Mouse (Mus musculus): Measurements from ENCODE around the gene Snrpd3.

DNA sequence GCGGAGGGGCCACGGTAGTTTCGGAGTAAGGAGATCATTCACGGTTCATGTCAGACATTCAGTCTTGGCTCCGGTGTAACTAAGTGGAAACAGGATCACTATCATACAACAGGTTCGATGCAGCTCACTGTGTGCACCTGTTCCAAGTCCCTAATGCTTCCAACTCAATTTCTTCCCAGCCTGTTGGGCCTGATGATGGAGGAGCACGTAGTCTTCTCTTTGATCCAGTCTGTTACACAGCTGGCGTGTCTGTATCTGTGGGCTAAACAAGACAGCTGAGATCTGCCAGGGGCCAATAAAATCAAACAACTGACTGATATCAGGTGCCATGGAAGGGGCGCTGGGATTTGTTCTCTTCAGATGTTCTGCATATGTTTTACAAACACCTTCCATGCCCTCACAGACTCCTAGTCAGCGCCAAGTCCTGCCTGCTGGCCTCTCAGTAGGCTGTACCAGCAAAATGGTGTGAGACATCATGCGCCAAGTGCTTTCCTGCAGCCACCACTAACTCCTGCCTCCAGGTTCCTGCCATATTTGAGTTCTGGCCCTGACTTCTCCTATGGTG lies 34.4 kb upstream of the Snrpd3 start:
- TF ChIP-seq POLR2A (IDR thresholded peaks at IDR 0.05; ENCODE audit: insufficient read length, low read depth) (no peak), POLR2AphosphoS2 (IDR thresholded peaks at IDR 0.05; ENCODE audit: insufficient read length, low read depth) (no peak), MAX (IDR thresholded peaks at IDR 0.05; ENCODE audit: low read depth) (no peak)

All from myocyte (in vitro differentiated cells).